8 mouse cellular contexts compared by ENCODE assay signal in the genomic region with DNA sequence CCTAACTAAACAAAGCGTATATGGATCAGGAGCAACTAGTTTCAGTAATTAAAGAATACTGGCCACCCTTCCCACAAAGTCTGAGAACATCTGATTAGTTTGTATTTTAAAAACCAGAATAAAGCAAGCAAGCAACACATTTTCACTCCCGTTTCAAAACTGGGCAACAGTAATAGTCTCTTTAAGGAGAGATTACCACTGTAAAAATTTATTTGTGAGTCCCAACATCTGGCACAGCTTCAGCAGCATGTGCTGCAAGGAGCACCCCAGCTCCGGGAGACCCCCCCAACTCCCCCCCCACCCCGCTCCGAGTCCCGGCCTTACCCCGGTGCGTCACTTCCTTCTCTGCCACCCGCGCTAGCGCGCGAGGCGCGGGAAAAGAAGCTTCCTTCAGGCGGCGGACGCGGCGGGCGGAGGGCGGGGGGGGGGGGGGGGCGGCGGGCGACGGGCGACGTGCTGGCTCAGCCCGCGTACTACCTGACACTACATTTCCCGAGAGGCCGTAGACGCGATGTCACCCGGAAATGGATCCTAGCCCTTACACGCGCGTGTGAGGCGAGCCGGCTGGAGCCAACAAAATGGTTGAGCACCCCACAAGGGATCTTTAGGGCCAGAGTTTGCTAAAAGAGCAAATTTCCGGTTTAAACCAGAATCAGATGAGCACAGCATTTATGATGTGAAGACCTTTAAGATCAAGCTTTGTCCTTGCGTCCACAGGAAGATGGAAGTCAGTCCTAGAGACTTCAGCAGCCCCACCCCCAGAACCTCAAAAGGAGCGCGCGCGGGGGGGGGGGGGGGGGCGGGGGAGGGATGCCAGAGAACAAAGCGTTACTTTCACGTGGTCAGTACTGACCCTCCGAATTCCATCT. TPM values are rescaled to one million over a fixed set of nuclear protein-coding genes. Genes with fewer than 3 reads are reported as not detected.
DNase-seq lines count a peak whose midpoint lies in the region; ATAC-seq lines count a peak whose summit lies in the region.

No protein-coding gene starts in this region.

- peak; percentile 90 for ATAC-seq in activated CD4-positive, CD25-positive, alpha-beta regulatory T cell, adult 4 months
- peak; percentile 91 for ATAC-seq in common myeloid progenitor, adult 5-6 weeks (replicated peaks; ENCODE audit: low read depth, poor library complexity, severe bottlenecking)
- ATAC-seq in megakaryocyte, adult 5-6 weeks (ENCODE audit: poor library complexity, severe bottlenecking): peak; percentile 91

- peak; percentile 47 to 86 for DNase-seq in gastrocnemius, adult 8-10 months (ENCODE audit: low spot score in 2 of 2)
- DNase-seq in hindlimb bud, embryonic 11.5 days (ENCODE audit: extremely low spot score, low read depth, low spot score): peak; percentile 72
- peak; percentile 32 to 92 for DNase-seq in left cerebral cortex, adult 8-10 months (ENCODE audit: low spot score in 2 of 2)
- DNase-seq in right cerebral cortex, adult 18-20 months: peak; percentile 79
- DNase-seq in urinary bladder, postnatal 14 days (ENCODE audit: low spot score): peak; percentile 75

RNA-seq across cellular contexts. Expression of gene Zcchc13, which starts 13.6 kb away (rescaled TPM):
- not detected for polyA plus RNA-seq in activated CD4-positive, CD25-positive, alpha-beta regulatory T cell, adult 4 months (2017; shearing (Covaris generic))
- not detected in 2 replicates for total RNA-seq in common myeloid progenitor, adult 5-6 weeks (2017)
- not detected for total RNA-seq in gastrocnemius, adult 8-10 months (2022)
- total RNA-seq in left cerebral cortex, adult 8-10 months (2022): under 1 TPM in 1 of 4 experiments, not detected in 3; 0.34 TPM
- total RNA-seq in megakaryocyte, adult 5-6 weeks (2015): 0.30 TPM in 1 of 2 replicates, not detected in the other
- total RNA-seq in megakaryocyte, adult 5-6 weeks (2017): not detected in 2 replicates

Comparison
In these comparisons a context has a peak if more than half of its experiments do, and no peak if none do; other contexts are left out.
1. Peak in every context shown above with its lines: DNase-seq and ATAC-seq.